Mouse (Mus musculus) kidney, postnatal 0 days (tissue): Measurements from ENCODE around the gene Etnk1. TPM values are rescaled to one million over a fixed set of nuclear protein-coding genes. Genes with fewer than 3 reads are reported as not detected.
"Not testable (repeated sequence)": the region's sequence is repeated elsewhere in the genome, so short reads cannot be mapped to it uniquely, and the experiment has no call there.

Experiments
- ATAC-seq: fragments of 200-750 bp; cut with Nextera tagmentation; replicated peaks from 2 replicates; pipeline ENCODE4 v1.8.0; 2017; ENCODE audit warnings: low read depth, moderate number of reproducible peaks, moderate TSS enrichment, moderate library complexity; ENCODE audit not compliant: low FRiP score
- DNase-seq: peaks from one replicate; pipeline ENCODE4 v3.0.0-alpha.2; 2016; ENCODE audit warnings: low spot score
- H3K27ac ChIP-seq: fragments of 300-500 bp; sonication (generic); 2 replicates; pipeline ENCODE4 v1.5.1; 2014; ENCODE audit warnings: mild to moderate bottlenecking
- H3K27me3 ChIP-seq: fragments of 300-500 bp; sonication (generic); 2 replicates; pipeline ENCODE4 v1.6.1; 2014; ENCODE audit warnings: low read length, mixed read lengths; ENCODE audit not compliant: insufficient read depth
- H3K36me3 ChIP-seq: fragments of 300-500 bp; sonication (generic); 2 replicates; pipeline ENCODE4 v1.6.1; 2014; ENCODE audit warnings: low read length, mixed read lengths; ENCODE audit not compliant: insufficient read depth
- H3K4me1 ChIP-seq: fragments of 300-500 bp; sonication (generic); replicated peaks from 2 replicates; pipeline ENCODE4 v1.6.1; 2014; ENCODE audit warnings: antibody characterized with exemption, low read length, mixed read lengths; ENCODE audit not compliant: insufficient read depth
- H3K4me2 ChIP-seq: fragments of 300-500 bp; sonication (generic); 2 replicates; pipeline ENCODE4 v1.6.1; 2014; ENCODE audit warnings: mild to moderate bottlenecking, low read length, moderate library complexity, mixed read lengths
- H3K4me3 ChIP-seq: fragments of 300-500 bp; sonication (generic); replicated peaks from 2 replicates; pipeline ENCODE4 v1.5.1; 2014; ENCODE audit warnings: low read depth, low read length
- H3K9ac ChIP-seq: fragments of 300-500 bp; sonication (generic); 2 replicates; pipeline ENCODE4 v1.6.1; 2014; ENCODE audit warnings: low read depth, low read length
- H3K9me3 ChIP-seq: fragments of 300-500 bp; sonication (generic); replicated peaks from 2 replicates; pipeline ENCODE4 v1.6.1; 2016; ENCODE audit warnings: low read length, inconsistent platforms, mixed read lengths
- CTCF ChIP-seq: IDR thresholded peaks from 2 replicates; pipeline ENCODE4 v1.5.1; 2016; ENCODE audit warnings: antibody characterized with exemption, low read depth, mild to moderate bottlenecking, moderate library complexity
- WGBS: fragments of 180-500 bp; shearing (Covaris S2); extraction: QIAGEN DNeasy Blood & Tissue Kit; methylation state at CpG from one replicate; pipeline ENCODE4 v1.1.7; 2014; 5-methylcytosine and 5-hydroxymethylcytosine counted together
- polyA plus RNA-seq: library from polyadenylated mRNA; unstranded; fragments of >200 nt; fragmentation: Nextera tagmentation; extraction: Ambion mirVana; gene quantifications from 2 replicates; pipeline ENCODE4 v1.2.1, GENCODE M21; 2015

Gene Etnk1
- polyA plus RNA-seq, 1 experiment from 2014 or later = 35.9 TPM

DNA sequence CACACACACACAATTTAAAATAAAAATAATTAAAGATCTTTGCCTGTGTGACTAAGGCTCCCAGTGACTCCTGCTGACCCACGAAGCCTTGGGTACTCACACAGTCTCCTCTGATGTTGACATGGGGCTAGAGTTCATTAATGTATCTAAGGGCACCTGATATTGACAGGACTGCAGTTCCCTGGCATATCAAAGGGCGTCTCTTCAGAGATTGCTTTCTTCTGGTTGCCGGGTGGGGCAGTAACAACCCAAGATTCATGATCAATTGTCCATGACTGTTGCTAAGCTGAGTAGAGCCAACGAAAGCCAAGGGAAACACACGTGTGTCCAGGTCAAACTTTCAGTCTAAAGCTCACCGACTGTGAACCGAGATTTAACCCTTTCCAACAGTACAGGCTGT lies 22.0 kb upstream of the Etnk1 start:
- H3K27ac ChIP-seq = peak overlapping the region; percentile 31; the same call in 1 of the 2 replicates
- no peaks in the 10 kb centered on the region for H3K9me3 ChIP-seq
- ATAC-seq (peak; percentile 79), DNase-seq (peak; percentile 73)
- H3K27me3 ChIP-seq = no peaks in the 10 kb centered on the region
- H3K4me2 ChIP-seq = no peak overlapping the region
- no peak overlapping the region for H3K4me3 ChIP-seq
- H3K4me1 ChIP-seq = peaks cover 8% of the 10 kb centered on the region; the same call in 1 of the 2 replicates
- TF ChIP-seq CTCF = no peak; the same call in 1 of the 2 replicates
- H3K36me3 ChIP-seq = no peaks in the 10 kb centered on the region
- no peak overlapping the region for H3K9ac ChIP-seq
- 20% methylated on average over 7 of the region's 7 CpGs for WGBS

DNA sequence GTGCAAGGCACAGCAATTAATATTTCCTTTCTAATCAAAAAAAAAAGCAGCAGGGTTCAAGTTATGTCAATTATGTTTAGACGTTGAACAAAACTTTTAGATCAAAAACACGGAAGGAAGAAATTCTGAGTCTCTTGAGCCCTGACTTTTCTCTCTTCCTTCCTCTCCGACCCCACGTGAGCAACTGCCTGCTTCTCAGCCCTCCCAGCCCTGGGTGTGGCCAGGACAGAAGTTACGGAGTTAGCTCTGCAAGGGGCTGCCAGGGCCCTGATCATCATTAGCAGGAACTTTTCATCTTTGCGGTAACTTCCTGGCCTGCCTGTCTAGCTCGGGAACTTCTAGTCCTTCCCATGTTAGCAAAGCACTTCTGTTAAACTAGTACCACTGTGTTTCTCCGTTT lies 20.3 kb upstream of the Etnk1 start:
- H3K9ac ChIP-seq = no peak overlapping the region
- peaks cover 8% of the 10 kb centered on the region; the same call in 1 of the 2 replicates for H3K4me1 ChIP-seq
- ATAC-seq (no peak), DNase-seq (no peak)
- H3K27ac ChIP-seq = no peak overlapping the region
- 51% methylated on average over 8 of the region's 8 CpGs for WGBS
- no peak overlapping the region for H3K4me2 ChIP-seq
- no peaks in the 10 kb centered on the region for H3K27me3 ChIP-seq
- TF ChIP-seq CTCF = no peak
- no peak overlapping the region for H3K4me3 ChIP-seq
- H3K36me3 ChIP-seq = no peaks in the 10 kb centered on the region
- H3K9me3 ChIP-seq = no peaks in the 10 kb centered on the region

DNA sequence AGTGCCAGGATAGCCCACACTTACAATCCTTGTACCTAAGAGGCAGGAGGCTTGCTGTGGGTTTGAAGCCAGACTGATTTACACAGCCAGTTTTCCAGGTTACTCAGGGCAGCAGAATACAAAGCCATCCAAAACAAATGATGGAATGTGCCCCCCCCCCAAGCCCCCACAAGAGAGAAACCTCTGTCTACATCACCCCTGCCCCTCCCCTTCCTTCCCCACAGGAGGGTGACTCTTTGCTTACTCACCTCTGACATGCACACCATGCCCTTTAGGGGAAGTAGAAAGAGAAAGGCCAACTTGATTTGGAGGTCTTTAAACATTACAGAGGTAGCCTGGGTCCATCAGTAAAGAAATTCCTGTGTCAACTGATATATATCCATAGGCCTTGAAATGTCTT lies 18.2 kb upstream of the Etnk1 start:
- Histone ChIP-seq H3K27ac (peak overlapping the region; percentile 11; the same call in 1 of the 2 replicates), H3K27me3 (no peaks in the 10 kb centered on the region), H3K9me3 (no peaks in the 10 kb centered on the region), H3K4me3 (no peak overlapping the region), H3K36me3 (no peaks in the 10 kb centered on the region), H3K4me2 (no peak overlapping the region), H3K9ac (no peak overlapping the region), H3K4me1 (peaks cover 14% of the 10 kb centered on the region; the same call in 1 of the 2 replicates)
- TF ChIP-seq CTCF = no peak
- DNase-seq = no peak
- no peak for ATAC-seq

DNA sequence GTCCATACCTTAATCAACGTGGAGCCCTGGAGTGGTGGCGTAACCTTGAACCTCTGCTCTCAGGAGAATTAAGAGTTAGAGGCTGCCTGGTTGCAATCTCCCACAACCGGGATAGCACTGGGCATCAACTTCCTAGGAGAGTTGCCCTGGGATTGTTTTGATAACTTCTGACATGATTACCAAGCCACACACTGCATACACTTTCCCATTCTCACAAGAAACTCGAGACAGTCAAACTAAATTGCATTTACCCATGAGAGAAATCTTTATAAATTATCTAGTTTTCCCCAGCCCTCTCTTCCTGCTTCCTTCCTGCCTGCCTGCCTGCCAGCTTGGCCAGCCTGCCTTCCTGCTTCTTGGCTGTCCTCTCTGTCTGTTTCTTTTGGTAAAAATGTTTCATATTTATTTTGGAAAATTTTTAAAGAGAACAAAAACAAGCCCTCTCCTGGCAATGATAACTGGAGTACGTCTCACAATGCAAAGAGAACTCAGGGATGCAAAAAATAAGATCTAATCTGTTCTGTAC lies 17.2 kb upstream of the Etnk1 start:
- 26% methylated on average over 5 of the region's 5 CpGs for WGBS
- Histone ChIP-seq H3K27me3 (no peaks in the 10 kb centered on the region), H3K9ac (no peak overlapping the region), H3K27ac (peak overlapping the region; percentile 68; the same call in 1 of the 2 replicates), H3K4me1 (peaks cover 16% of the 10 kb centered on the region; the same call in 1 of the 2 replicates), H3K4me2 (no peak overlapping the region), H3K36me3 (no peaks in the 10 kb centered on the region), H3K9me3 (no peaks in the 10 kb centered on the region), H3K4me3 (no peak overlapping the region)
- DNase-seq = no peak
- ATAC-seq = no peak
- TF ChIP-seq CTCF = no peak

DNA sequence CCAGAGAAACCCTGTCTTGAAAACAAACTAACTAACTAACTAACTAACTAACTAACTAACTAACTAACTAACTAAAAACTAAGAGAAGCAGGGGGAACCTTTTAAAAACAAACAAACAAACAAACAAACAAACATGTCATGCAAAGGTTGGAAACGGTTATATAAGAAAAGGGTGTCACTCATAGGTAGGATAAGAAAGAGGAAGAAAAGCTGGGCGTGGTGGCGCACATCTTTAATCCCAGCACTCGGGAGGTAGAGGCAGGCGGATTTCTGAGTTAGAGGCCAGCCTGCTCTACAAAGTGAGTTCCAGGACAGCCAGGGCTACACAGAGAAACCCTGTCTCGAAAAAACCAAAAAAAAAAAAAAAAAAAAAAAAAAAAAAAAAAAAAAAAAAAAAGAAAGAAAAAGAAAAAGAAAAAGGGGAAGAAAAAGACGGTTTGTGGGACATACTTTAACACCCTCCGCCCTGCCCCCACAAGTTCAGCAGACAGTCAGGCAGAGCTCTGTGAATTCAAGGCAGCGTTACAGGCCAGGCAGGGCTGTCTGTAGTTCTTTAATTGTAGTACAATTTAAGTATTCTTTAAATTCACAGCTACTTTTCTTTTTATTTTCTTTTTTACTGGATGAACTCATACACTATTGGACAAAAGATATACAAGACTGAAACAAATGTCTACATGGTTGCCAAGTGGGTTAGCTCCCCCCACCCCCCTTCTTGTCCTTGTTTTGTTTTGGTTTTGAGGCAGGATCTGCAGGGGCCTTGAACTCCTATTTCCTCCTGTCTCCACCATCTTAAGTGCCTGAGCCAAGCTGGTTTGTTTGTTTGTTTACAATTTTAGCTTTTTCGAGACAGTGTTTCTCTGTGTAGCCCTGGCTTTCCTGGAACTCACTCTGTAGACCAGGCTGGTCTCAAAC lies 15.7 kb upstream of the Etnk1 start:
- not testable (repeated sequence) for DNase-seq
- peak overlapping the region; percentile 90 for H3K27ac ChIP-seq
- H3K4me1 ChIP-seq = peaks cover 11% of the 10 kb centered on the region; the same call in 1 of the 2 replicates

DNA sequence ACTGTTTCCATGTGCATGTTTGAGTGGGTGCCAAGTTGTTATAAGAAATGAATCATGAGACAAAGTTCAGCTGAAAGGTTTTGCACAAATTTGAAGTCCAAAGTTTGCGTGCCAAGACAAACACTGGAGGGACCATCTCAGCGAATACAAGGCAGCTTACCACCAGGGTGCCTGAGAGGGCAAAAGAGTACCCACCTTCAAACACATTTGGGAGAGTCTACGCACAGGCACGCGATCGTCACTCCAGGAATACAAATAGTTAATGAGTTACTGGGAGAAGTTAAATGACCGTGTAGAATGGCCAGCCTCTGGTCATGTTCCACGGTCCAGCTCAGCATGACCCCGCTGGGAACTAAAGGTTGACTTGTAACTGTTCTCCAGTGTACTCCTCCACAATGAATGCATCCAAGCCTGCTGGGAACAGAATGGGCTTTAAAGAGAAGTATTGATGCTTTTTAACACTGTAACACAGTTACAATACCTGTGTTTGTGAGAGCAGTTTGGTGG lies 14.6 kb upstream of the Etnk1 start:
- DNase-seq (peak; percentile 93), ATAC-seq (peak; percentile 88)
- Histone ChIP-seq H3K36me3 (no peaks in the 10 kb centered on the region), H3K27me3 (no peaks in the 10 kb centered on the region), H3K27ac (peak overlapping the region; percentile 90), H3K9me3 (no peaks in the 10 kb centered on the region), H3K4me3 (no peak overlapping the region), H3K4me1 (peaks cover 11% of the 10 kb centered on the region; the same call in 1 of the 2 replicates), H3K9ac (no peak overlapping the region), H3K4me2 (peak overlapping the region; percentile 37)
- WGBS = 14% methylated on average over 9 of the region's 9 CpGs
- TF ChIP-seq CTCF = peak; percentile 31; the same call in 1 of the 2 replicates

More for the DNA sequence above, 15.7 kb upstream of the Etnk1 start:
- H3K36me3 ChIP-seq, ATAC-seq, H3K27me3 ChIP-seq, H3K4me3 ChIP-seq, H3K9ac ChIP-seq, H3K4me2 ChIP-seq, H3K9me3 ChIP-seq: not testable (repeated sequence)
- 65% methylated on average over 10 of the region's 10 CpGs for WGBS
